Mouse (Mus musculus): ENCODE data around the gene Atp6v1g2.
A peak's percentile ranks its signal among the peaks of the same experiment; 100 is the strongest.

Gene Atp6v1g2

DNA sequence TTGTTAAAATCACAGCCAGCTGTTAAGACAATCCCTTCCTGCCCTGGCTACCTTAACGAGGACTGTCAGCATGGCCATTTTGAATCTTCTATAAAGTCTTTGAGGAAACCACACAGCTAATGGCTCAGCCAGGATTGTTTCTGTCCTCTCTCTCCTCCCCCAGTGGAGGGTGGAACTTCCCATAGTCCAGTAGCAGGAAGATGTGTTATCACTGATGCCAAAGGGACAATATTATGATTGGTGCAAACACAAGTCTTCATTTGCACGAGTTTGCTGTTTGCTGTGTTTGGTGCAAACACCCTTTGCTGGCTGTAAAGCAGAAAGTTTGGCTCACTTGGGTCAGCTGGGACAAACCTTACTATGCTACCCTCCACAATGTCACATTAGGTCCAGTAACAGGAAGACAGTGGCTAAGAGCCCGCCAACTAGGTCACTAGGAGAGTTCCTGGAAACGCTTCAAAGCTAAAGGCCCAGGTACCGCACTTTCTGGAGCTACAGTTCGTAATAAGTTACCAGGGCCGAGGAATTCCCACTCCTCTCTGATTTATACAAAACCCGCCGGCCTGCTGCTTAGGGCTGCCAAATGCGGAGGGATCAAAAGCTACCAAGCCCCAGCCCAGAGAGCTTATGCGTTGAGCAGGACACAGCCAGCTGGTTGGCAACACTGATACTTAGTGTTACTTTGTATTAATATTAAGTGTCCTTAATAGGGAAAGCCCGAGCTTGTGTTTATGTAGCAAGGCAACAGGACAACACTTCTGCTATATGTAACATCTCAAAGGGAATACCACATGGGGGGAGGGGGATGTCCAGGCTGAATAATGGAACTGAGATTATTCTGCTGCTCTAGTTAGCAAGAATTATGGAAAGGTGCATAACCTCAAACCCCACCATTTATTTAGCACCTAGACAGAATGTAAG, 7.2 kb downstream of the Atp6v1g2 start:
- DNase-seq = peak; percentile 73

DNA sequence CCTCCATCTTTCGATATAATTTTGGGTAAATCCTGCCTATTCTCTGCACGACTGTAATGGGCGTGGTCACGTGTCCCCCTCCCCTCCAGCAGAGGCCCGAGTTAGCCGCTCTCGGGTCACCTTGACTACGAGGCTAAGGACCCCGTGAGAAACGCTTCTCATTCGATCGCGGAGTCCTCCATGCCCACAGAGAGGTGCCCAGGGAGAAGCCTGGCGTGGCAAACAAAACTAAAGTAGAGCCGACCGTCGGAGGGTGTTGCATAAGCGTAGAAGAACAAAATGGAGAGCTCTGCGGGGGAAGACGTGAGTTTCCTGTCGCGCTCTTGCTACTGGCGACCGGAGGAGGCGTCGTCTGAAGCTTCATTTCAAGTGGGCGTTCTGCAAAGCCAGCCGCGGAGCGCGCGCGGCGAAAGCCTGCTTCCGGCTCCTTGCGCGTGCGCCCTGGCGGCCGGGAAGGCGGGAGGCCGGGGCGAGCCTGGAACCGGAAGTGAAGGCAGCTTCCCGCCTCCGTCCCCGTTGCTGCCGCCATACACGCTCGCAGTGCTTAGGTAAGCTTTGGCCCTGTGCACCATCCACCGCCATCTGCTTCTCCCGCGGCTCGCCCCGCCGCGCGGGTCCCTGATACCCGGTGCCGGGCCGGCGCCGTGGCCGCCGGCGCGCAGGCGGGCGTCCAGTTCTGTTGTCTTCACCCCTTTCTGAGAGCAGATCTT, 8.0 kb downstream of the Atp6v1g2 start, which contains the start of gene Ddx39b:
Ddx39b (plus strand) TSS at position 442 of the 710 bp plus-strand sequence.
- DNase-seq = peak; percentile 97

DNA sequence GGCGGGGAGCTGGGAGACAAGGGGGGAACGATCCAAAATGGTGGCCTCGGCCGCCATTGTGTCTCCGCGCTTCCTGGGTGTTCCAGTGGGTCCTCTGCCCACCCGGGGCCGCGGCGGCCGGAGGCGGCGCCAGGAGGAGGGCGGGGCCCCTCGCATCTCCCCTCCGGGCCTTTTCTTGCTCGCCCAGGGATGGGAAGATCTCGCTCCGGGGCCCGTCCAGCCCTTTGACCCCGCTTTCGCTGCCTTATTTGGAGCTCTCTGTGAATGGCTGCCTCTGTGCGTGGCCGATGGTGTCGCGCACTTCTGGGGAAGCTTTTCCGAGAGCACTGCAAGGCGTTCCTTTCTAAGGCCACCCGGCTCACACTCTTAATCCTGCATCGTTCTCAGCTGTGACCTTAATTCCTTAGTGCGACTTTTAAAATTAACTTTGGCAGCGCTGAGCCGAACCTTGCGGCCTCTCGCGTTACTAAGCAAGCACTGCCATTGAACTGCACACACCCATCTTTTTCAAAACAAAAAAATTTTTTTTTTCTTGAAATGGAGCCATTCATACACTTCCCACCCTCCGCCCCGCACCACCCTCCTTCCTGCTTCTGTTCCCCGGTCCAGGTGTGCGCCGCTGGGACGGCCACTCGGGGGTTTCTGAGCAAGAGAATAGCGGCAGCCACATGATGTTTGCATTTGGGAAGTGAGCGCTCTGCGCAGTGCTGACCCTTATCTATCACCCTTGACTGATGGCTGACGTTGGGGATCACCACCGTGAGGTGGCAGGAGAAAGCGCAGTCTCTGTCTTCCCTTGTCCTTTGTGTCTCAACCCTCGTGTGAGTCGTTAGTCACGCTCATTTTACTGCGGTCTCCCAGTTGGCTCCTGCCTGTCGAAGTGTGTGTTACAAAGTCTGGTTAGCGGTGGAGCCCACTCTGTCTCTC, 8.8 kb downstream of the Atp6v1g2 start:
- peak; percentile 71 for DNase-seq

DNA sequence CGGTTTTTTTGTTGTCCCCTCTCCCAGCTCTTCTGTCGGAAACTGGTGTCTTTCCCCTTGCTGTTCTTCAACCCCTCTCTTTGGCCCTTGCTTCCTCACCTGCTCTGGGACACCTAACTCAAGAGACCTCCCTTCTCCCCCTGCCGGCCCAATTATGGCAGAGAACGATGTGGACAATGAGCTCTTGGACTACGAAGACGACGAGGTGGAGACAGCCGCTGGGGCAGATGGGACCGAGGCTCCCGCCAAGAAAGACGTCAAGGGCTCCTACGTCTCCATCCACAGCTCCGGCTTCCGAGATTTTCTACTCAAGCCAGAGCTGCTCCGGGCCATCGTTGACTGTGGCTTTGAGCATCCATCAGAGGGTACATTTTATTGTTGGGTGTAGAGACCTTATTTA, 9.6 kb downstream of the Atp6v1g2 start:
- peak; percentile 77 for DNase-seq

DNA sequence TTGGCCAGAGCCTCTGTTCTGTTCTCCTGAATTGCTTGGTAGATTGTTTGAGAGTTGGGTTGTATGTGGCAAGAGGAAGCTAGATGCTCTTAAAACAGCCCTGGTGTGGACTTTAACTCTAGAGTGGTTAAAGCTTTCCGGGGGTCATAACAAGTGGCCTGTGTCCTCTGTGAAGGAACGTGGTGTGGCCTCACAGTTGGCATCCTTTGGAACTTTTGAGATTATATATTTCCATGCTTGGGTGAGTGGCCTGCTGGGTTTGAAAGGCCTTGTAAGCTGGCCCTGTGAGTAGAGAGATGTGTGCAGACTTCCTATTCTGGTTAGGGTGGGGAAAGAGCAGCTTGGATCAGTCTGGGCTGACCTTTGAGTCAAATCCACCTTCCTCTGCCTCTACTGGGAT, 11.5 kb downstream of the Atp6v1g2 start:
- DNase-seq = no peak

DNA sequence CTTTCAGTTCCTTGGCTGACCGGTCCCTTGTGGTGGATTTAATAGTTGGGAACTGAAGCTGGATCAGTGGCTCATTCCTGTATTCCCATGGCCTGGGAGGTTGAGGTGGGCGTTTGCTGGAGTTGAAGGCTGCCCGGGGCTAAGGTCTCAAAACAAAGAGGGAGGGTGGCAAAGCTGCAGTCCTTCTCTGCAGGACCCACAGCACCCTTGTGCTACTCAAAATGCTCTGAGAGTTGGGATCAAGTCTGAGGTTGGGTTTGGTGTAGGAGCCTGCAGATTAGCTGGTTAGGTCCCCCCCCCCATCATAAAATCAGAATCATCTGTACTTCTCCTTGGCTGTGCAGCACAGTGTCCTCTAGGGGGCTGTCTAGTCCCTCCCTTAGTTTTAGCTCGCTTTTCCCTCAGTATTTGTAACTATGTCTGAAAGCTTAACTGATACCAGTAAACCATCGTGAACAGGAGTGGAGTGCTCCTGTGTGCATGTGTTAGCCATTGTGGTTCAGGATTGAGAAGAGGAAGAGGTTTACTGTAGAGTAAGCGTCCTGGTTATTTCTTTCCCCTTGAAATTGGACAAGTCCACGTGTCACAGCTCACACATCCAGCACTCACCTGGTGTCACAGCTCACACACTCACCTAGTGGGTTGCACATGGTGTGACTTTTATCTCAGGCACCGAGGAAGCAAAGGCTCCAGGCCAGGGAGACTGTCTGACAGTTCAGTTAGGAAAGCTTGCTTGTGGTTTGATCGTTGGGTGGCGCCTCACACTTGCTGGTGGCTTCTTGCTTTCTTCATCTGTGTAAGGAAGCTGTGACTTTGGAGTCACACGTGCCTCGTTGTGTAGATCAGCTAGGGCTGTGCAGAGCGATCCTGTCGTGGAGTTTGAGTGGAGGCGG, 12.5 kb downstream of the Atp6v1g2 start:
- DNase-seq = peak; percentile 28

DNA sequence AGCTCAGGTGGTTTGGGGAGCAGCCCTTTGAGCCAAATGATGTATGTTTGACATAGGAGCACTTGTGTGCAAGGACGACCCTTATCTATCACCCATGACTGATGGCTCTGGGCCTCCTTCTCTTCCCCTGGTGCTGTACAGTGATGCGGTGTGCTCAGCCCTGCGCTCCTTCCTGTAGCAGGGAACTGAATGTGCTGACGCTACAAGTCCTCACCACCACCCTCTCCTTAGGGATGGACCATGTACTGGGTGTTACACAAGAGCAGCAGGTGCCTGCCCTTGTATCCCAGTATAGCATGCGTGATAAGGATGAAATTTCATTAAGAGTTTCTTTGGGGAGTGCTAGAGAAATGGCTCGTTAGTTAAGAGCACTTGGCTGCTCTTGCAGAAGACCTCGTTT, 13.7 kb downstream of the Atp6v1g2 start:
- DNase-seq = no peak

DNA sequence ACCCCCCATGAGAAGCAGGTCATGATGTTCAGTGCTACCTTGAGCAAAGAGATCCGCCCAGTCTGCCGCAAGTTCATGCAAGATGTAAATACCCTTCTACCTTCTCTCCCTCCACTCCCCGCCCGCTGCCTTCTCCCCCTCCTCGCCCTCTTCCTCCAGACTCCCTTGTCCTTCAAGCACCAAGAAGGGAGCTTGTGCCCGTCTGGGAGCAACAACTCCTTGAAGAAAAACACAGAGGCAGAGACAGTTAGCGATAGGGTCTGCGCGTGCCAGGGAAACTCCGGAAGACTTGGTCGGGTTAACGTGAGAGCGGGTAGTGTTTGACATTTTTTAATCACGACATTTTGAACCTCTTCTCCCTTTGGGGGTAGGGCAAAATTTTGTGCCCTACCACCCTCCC, 15.5 kb downstream of the Atp6v1g2 start:
- peak; percentile 24 for DNase-seq

DNA sequence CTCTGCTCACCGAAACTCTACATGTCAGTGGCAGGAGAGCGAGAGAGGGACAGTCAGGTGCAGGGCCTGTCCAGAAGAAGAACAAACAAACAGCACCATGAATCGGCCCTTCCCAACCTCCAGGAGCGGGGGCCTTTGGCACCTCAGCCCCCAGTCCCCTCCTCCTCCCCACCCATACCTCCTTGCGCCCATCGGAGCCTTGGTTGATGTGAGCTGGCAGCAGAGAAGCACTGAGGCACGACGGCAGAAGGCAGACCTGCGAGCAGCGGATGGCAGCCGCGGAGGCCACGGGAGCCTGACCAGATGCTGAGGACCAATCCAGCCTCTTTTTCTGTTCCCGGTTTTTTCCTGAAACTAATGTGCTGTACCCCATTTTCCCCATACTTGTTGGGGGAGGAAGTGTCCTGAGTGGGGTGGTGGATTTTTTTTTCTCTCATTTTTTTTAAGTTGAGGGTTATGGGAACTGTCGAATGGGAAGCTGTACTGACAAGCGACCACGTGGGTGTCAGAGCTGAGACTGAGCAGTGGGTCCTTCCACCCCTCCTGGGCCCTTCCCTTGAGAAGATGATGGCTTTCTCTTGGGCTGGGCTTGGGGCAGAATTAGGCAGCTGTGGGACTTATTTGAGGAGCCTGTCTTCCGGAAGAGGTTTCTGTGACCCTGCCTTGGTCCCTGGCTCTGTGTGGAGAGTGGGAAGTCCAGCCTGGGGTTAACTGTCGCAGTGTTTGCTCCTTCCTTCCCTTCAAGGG, 16.2 kb downstream of the Atp6v1g2 start:
- DNase-seq = no peak

DNA sequence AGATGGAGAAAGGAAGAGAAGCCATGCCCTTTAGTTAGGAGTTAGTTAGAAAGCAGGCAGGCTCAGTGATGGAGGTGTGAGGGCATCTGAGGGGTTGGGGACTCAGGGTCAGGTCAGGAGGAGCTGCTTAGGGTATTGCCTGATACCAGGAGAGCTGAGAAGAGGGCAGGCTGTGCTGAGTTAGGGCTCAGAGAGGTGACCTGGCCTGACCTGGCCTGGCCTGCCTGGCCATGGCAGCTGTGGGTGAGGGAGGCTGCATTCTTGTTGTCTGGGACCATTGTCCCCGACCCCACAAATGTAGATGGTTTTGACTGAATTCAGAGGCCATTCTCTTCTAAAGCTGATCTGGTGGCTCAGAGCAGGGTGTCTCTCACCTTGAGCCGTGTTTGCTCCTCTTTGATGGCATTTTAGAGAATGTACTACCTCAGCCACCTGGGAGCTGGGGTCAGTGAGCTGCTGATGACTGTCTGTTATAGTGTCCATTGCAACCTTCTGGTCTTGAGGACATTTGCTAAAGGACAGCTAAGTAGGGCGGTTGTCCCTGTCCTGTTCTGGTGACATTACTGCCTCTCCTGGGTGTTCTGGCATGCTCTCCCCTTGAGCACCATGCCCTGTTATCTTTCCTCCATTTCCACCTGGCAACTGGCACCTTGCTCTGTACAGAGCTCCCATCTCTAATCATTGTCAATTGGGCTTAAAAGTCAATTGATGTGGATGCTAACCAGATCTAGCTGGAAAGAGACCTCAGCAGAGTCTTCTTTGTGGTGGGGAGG, 17.1 kb downstream of the Atp6v1g2 start:
- DNase-seq = peak; percentile 23

DNA sequence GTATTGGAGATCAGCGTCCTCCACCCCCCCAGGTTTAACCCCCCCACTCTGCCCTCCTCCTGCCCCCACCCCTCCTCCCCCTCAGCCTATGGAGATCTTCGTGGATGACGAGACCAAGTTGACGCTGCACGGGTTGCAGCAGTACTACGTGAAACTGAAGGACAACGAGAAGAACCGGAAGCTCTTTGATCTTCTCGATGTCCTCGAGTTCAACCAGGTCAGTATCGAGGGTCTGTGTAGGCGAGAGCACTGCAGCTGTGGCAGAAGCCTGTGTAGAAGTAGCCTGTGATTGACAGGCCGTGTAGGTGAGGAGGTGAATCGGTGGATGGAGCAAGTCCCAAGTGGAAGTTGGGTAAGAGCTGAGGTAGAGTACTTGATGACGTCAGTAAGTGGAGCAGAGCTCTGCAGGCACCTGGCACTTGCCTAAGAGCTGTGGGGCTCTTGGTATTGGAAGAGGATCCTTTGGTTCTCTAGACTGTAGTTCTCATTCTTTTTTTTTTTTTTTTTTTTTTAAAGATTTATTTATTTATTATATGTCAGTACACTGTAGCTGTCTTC, 17.8 kb downstream of the Atp6v1g2 start:
- DNase-seq = peak; percentile 27

DNA sequence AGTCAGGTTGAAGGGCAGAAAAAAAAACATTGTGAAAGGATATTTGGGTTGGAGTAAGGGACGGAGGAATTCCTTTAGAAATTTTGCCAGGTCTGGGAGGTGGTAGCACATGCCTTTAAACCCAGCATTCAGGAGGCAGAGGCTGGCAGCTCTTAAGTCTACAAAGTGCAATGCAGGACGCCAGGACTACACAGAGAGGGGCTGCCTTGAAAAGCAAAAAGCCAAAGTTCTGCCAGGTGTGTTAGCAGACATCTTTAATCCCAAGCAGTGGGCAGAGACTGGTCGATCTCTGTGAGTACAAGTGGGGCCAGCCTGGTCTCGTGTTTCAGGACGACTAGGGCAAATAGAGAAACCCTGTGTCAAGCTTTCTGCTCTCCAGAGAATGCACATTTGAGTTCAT, 18.5 kb downstream of the Atp6v1g2 start:
- peak; percentile 24 for DNase-seq

DNA sequence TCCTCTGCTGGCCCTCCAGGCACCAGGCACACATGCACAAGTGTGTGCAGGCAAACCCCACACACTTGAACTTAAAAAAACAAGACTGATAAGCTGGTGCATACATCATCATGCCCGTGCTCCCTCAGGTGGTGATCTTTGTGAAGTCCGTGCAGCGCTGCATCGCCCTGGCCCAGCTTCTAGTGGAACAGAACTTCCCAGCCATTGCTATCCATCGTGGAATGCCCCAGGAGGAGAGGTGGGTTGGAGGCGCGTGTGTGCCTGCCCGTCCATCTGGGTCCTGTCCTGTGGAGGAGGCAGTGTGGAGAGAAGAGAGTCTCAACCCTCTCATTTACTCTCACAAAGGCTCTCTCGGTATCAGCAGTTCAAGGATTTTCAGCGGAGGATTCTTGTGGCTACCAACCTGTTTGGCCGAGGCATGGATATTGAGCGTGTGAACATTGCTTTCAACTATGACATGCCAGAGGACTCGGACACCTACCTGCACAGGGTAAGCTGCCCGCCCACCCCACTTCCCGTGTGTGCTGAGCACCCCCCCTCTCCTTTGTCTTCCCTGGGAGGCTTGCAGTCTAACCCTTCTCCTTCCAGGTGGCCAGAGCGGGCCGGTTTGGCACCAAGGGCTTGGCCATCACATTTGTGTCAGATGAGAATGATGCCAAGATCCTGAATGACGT, 19.3 kb downstream of the Atp6v1g2 start:
- peak; percentile 39 for DNase-seq

DNA sequence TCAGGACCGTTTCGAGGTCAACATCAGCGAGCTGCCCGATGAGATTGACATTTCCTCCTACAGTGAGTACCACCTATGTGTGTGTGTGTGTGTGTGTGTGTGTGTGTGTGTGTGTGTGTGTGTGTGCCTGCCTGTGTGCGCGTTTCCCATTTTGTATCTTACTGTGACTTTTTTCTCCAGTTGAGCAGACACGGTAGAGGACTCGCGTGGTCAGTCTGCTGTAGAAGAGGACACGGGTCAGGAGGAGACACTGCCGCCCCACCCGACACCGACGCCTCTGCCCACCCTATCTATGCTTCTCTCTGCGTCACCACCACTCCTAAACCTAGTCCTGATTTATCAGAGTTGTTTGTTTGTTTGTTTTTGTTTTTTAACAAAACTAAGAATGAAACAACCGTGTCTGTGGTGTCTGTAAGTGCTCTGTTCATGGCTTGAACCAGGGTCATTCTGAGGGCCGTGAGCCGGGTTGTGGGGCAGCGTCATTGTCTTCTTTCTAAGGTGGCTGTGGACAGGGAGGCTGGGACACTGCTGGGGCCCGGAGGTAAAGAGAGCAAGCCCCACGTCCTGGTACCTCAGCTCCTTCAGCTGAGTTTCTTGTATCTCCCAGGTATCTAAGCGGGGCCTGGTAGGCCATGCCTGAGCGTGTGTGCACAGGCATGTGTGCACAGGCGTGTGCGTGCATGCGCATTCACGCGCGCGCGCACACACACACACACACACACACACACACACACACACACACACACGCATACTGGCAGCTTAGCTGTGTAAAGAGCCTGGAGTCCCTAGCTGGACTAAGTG, 20.0 kb downstream of the Atp6v1g2 start:
- DNase-seq = peak; percentile 20

DNA sequence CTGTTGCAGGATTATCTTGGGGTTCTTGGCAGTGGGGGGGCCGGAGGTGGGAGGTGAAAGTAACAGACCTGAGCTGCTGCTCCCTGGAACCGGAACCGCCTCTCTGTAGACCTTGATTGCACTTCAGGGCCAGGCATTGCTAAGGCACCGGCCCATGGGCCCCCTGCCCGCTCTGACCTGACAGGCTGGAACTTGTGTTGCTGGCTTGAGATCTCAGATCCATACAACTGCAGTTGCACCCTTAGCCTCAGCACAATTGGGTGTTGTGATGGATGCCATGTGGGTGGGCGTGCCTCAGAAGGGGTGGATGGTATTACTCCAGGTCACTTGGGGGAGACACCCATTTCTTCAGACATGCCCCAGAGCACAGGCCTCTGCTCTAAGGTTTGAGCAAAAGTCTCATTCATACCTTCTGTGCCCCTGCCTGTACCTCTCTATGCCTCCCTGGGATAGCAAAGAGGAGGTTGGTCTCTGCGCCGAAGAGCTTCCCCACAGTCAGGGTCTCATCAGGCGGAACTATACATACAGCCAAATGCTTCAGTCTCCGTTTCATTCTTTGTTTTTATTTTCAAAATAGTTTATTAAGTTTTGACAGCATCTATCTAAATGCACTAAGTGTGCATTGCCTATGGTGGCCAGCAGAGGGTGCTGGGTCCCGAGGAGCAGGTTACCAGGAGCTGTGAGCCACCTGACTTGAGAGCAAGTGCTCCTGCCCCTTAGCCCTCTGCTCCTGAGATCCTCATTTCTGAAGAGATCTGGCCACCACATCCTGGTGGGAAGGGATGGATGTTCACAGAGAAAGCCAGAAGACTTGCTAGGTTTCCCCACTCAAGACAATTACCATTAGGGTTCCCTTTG, 21.0 kb downstream of the Atp6v1g2 start:
- peak; percentile 60 for DNase-seq

DNA sequence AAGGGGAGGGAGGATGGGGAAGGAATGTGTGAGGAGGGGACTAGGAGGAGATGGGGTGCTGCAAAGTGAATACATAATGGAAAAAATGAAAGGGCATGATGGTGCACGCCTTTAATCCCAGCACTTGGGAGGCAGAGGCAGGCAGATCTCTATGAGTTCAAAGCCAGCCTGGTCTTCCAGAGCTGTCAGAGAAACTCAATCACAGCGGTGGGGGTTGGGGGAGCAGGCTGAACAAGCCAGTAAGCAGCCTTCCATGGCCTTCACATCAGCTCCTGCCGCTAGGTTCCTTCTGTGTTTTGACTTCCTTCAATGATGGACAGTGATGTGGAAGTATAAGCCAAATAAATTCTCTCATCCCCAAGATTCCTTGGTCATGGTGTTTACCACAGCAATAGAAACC, 21.8 kb downstream of the Atp6v1g2 start:
- DNase-seq = peak; percentile 31

DNA sequence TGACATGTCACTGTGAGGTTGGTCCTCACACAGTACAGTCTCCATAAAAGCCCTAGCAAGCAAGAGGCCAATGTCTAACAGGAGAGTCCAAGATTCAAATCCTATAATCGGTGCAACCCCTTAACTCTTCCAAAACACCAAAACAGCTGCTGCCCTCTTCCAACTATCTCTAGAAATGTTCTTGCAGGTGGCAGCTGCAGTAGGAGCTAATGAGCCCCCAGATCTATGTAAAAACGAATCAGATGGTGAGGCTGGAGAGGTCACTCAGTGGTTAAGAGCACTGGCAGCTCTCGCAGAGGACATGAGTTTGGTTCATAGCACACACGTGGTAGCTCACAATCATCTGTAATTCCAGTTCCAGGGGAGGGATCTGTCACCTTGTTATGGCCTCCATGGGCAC, 22.2 kb downstream of the Atp6v1g2 start:
- DNase-seq = peak; percentile 7
